Mouse (Mus musculus) forebrain, embryonic 16.5 days (tissue): ENCODE data around the gene Rhbdd2. TPM values are rescaled to one million over a fixed set of nuclear protein-coding genes. Genes with fewer than 3 reads are reported as not detected.

Experiments used
- ATAC-seq: fragments of 200-750 bp; cut with Nextera tagmentation; 2 replicates; pipeline ENCODE4 v1.8.0; 2017; ENCODE audit warnings: mild to moderate bottlenecking, moderate library complexity
- H3K27ac ChIP-seq: fragments of 300-500 bp; sonication (generic); 2 replicates; pipeline ENCODE4 v1.5.1; 2014; ENCODE audit warnings: low read length, control low read depth
- H3K27me3 ChIP-seq: fragments of 300-500 bp; sonication (generic); replicated peaks from 2 replicates; pipeline ENCODE4 v1.6.1; 2014; ENCODE audit warnings: low read length; ENCODE audit not compliant: control insufficient read depth, insufficient read depth
- H3K36me3 ChIP-seq: fragments of 300-500 bp; sonication (generic); 2 replicates; pipeline ENCODE4 v1.6.1; 2014; ENCODE audit not compliant: control insufficient read depth, insufficient read depth
- H3K4me1 ChIP-seq: fragments of 300-500 bp; sonication (generic); replicated peaks from 2 replicates; pipeline ENCODE4 v1.6.1; 2014; ENCODE audit warnings: low read length; ENCODE audit not compliant: control insufficient read depth, insufficient read depth
- H3K4me2 ChIP-seq: fragments of 300-500 bp; sonication (generic); 2 replicates; pipeline ENCODE4 v1.6.1; 2014; ENCODE audit warnings: mild to moderate bottlenecking, low read length, control low read depth
- H3K4me3 ChIP-seq: fragments of 300-500 bp; sonication (generic); replicated peaks from 2 replicates; pipeline ENCODE4 v1.5.1; 2014; ENCODE audit warnings: mild to moderate bottlenecking, low read length, control low read depth
- H3K9ac ChIP-seq: fragments of 300-500 bp; sonication (generic); replicated peaks from 2 replicates; pipeline ENCODE4 v1.6.1; 2014; ENCODE audit warnings: low read depth, low read length, control low read depth
- H3K9me3 ChIP-seq: fragments of 300-500 bp; sonication (generic); 2 replicates; pipeline ENCODE4 v1.6.1; 2016; ENCODE audit warnings: low read length; ENCODE audit not compliant: control insufficient read depth
- WGBS: fragments of 180-500 bp; shearing (Covaris S2); extraction: QIAGEN DNeasy Blood & Tissue Kit; methylation state at CpG from one replicate; pipeline ENCODE4 v1.1.7; 2014; 5-methylcytosine and 5-hydroxymethylcytosine counted together
- polyA plus RNA-seq: library from polyadenylated mRNA; unstranded; fragments of >200 nt; fragmentation: Nextera tagmentation; extraction: Ambion mirVana; gene quantifications from 2 replicates; pipeline ENCODE4 v1.2.1, GENCODE M21; 2015

The Rhbdd2 gene
- polyA plus RNA-seq, 1 experiment from 2014 or later, result 72.2 TPM

GRCm38 (mm10) chr5:135690401-135690800 is 58.0 kb downstream of the Rhbdd2 start:
- H3K27me3 ChIP-seq, result no peaks in the 10 kb centered on the region
- peaks cover 18% of the 10 kb centered on the region for H3K4me1 ChIP-seq
- H3K9ac ChIP-seq, result no peak overlapping the region
- H3K4me2 ChIP-seq, result peak overlapping the region; percentile 96
- no peak overlapping the region for H3K27ac ChIP-seq
- no peak for ATAC-seq
- no peaks in the 10 kb centered on the region for H3K9me3 ChIP-seq
- H3K36me3 ChIP-seq, result no peaks in the 10 kb centered on the region
- peak overlapping the region; percentile 88; the same call in 1 of the 2 replicates for H3K4me3 ChIP-seq
- 84% methylated on average over 5 of the region's 5 CpGs for WGBS

- Histone ChIP-seq H3K36me3 (no peaks in the 10 kb centered on the region), H3K27ac (no peak overlapping the region), H3K9me3 (no peaks in the 10 kb centered on the region), H3K4me3 (no peak overlapping the region), H3K9ac (no peak overlapping the region), H3K4me2 (no peak overlapping the region), H3K4me1 (peaks cover 18% of the 10 kb centered on the region), H3K27me3 (no peaks in the 10 kb centered on the region)
- WGBS, result 57% methylated on average over 4 of the region's 4 CpGs
- no peak for ATAC-seq
Measured at GRCm38 (mm10) chr5:135691266-135691665, 58.8 kb downstream of the Rhbdd2 start.

GRCm38 (mm10) chr5:135693281-135693853 is 60.9 kb downstream of the Rhbdd2 start:
- no peak overlapping the region for H3K4me3 ChIP-seq
- H3K4me1 ChIP-seq, result peaks cover 18% of the 10 kb centered on the region
- H3K36me3 ChIP-seq, result no peaks in the 10 kb centered on the region
- H3K27ac ChIP-seq, result no peak overlapping the region
- H3K9ac ChIP-seq, result no peak overlapping the region
- no peak overlapping the region for H3K4me2 ChIP-seq
- 96% methylated on average over 5 of the region's 5 CpGs for WGBS
- no peaks in the 10 kb centered on the region for H3K27me3 ChIP-seq
- no peaks in the 10 kb centered on the region for H3K9me3 ChIP-seq
- ATAC-seq, result no peak

- no peak overlapping the region for H3K4me3 ChIP-seq
- WGBS, result 63% methylated on average over 7 of the region's 7 CpGs
- no peak overlapping the region for H3K4me2 ChIP-seq
- no peaks in the 10 kb centered on the region for H3K27me3 ChIP-seq
- no peak overlapping the region for H3K9ac ChIP-seq
- no peak for ATAC-seq
- H3K27ac ChIP-seq, result no peak overlapping the region
- H3K9me3 ChIP-seq, result no peaks in the 10 kb centered on the region
- peaks cover 9% of the 10 kb centered on the region for H3K4me1 ChIP-seq
- H3K36me3 ChIP-seq, result 0 out of 2 replicates have a peak, but pooled peaks cover 2% of the 10 kb centered on the region
Measured at GRCm38 (mm10) chr5:135695277-135695721, 62.9 kb downstream of the Rhbdd2 start.

Other genes starting within 250 kb of the Rhbdd2 start
- 11.4 and 11.7 TPM in 2 replicates for gene Pom121, start 238.1 kb upstream of the Rhbdd2 start, polyA plus RNA-seq
- gene Hip1, start 87.5 kb upstream of the Rhbdd2 start, polyA plus RNA-seq, result 29.1 and 32.5 TPM in 2 replicates
- not detected in 2 replicates for gene Ccl26, start 69.0 kb upstream of the Rhbdd2 start, polyA plus RNA-seq
- gene Ccl24, start 59.6 kb upstream of the Rhbdd2 start, polyA plus RNA-seq, result 1.4 and 1.5 TPM in 2 replicates
- gene Por, start 37.4 kb downstream of the Rhbdd2 start, polyA plus RNA-seq, result 104 and 121 TPM in 2 replicates
- gene Tmem120a, start 111.8 kb downstream of the Rhbdd2 start, polyA plus RNA-seq, result 81.3 and 82.9 TPM in 2 replicates
- 0.23 and 0.35 TPM in 2 replicates for gene Styxl1, start 145.8 kb downstream of the Rhbdd2 start, polyA plus RNA-seq
- 562 and 563 TPM in 2 replicates for gene Mdh2, start 145.9 kb downstream of the Rhbdd2 start, polyA plus RNA-seq
- gene Srrm3, start 174.3 kb downstream of the Rhbdd2 start, polyA plus RNA-seq, result 44.0 and 60.9 TPM in 2 replicates